10 mouse cellular contexts compared by ENCODE assay signal in genomic region chr3:3388056-3388770, GRCm38 (mm10).
A peak's percentile ranks its signal among the peaks of the same experiment; 100 is the strongest.
DNase-seq lines count a peak whose midpoint lies in the region; ATAC-seq and TF ChIP-seq lines count a peak whose summit lies in the region.
"Had no signal": no experiment of that assay in that cellular context is flagged by ENCODE, and none has a peak within 500 bp of the region (broad histone marks: within the 10 kb centered on the region; RNA-seq: fewer than 3 reads in every experiment).

No protein-coding gene starts in this region.

- intact Hi-C loops in heart, postnatal 14 days (cut with DNase I) = no loop called here

- no peaks in the 10 kb centered on the region for H3K9me3 ChIP-seq in embryonic facial prominence, embryonic 10.5 days
- H3K9me3 ChIP-seq in hindbrain, embryonic 15.5 days = no peaks in the 10 kb centered on the region
- no peaks in the 10 kb centered on the region for H3K9me3 ChIP-seq in neural tube, embryonic 11.5 days (ENCODE audit: control insufficient read depth, low read length)

- ATAC-seq in hindbrain, embryonic 15.5 days (ENCODE audit: low FRiP score, low read depth) = peak; percentile 84
- peak; percentile 79 for ATAC-seq in neural tube, embryonic 11.5 days (ENCODE audit: insufficient read depth, low FRiP score, low TSS enrichment)
- ATAC-seq: liver, postnatal 0 days had no signal

- no peak overlapping the region for H3K4me3 ChIP-seq in kidney, adult 2 months (ENCODE audit: insufficient read depth, low read depth, low read length)
- no peak overlapping the region for H3K4me3 ChIP-seq in embryonic facial prominence, embryonic 10.5 days
- H3K4me3 ChIP-seq in hindbrain, embryonic 15.5 days = no peak overlapping the region
- H3K4me3 ChIP-seq in neural tube, embryonic 11.5 days (ENCODE audit: low read depth, low read length) = no peak overlapping the region

- no peak overlapping the region for H3K9ac ChIP-seq in hindbrain, embryonic 15.5 days
- no peak overlapping the region for H3K9ac ChIP-seq in neural tube, embryonic 11.5 days (ENCODE audit: low read length)
- H3K9ac ChIP-seq: liver, postnatal 0 days had no signal

- H3K36me3 ChIP-seq in kidney, adult 2 months (ENCODE audit: control insufficient read depth, insufficient read depth, low read length) = no peaks in the 10 kb centered on the region
- H3K36me3 ChIP-seq in embryonic facial prominence, embryonic 10.5 days (replicated peaks) = no peaks in the 10 kb centered on the region
- H3K36me3 ChIP-seq in hindbrain, embryonic 15.5 days = no peaks in the 10 kb centered on the region
- no peaks in the 10 kb centered on the region for H3K36me3 ChIP-seq in neural tube, embryonic 11.5 days (ENCODE audit: control insufficient read depth, insufficient read depth, low read length)

- TF ChIP-seq POLR2A in kidney, adult 2 months (IDR thresholded peaks at IDR 0.05; ENCODE audit: low read depth, low read length) = no peak

- H3K27me3 ChIP-seq in kidney, adult 2 months (replicated peaks; ENCODE audit: control insufficient read depth, insufficient read depth, low read length) = no peaks in the 10 kb centered on the region
- no peaks in the 10 kb centered on the region for H3K27me3 ChIP-seq in embryonic facial prominence, embryonic 10.5 days (replicated peaks; ENCODE audit: low read depth, poor library complexity, severe bottlenecking)
- H3K27me3 ChIP-seq in hindbrain, embryonic 15.5 days = no peaks in the 10 kb centered on the region
- H3K27me3 ChIP-seq in neural tube, embryonic 11.5 days (ENCODE audit: control insufficient read depth, insufficient read depth, low read length) = no peaks in the 10 kb centered on the region

- no peak overlapping the region for H3K4me2 ChIP-seq in hindbrain, embryonic 15.5 days
- H3K4me2 ChIP-seq in neural tube, embryonic 11.5 days (ENCODE audit: low read depth) = no peak overlapping the region

- no peaks in the 10 kb centered on the region for H3K4me1 ChIP-seq in kidney, adult 2 months (ENCODE audit: control insufficient read depth, insufficient read depth, low read length)
- H3K4me1 ChIP-seq in embryonic facial prominence, embryonic 10.5 days = no peaks in the 10 kb centered on the region
- no peaks in the 10 kb centered on the region for H3K4me1 ChIP-seq in hindbrain, embryonic 15.5 days (replicated peaks)
- H3K4me1 ChIP-seq in neural tube, embryonic 11.5 days (ENCODE audit: control insufficient read depth, insufficient read depth, low read length) = no peaks in the 10 kb centered on the region

- TF ChIP-seq CTCF in kidney, adult 2 months (conservative IDR thresholded peaks at IDR 0.05; ENCODE audit: insufficient read depth, insufficient read length, low read depth, low read length) = no peak

- H3K27ac ChIP-seq in kidney, adult 2 months (ENCODE audit: insufficient read depth, low read depth, low read length) = no peak overlapping the region
- no peak overlapping the region for H3K27ac ChIP-seq in embryonic facial prominence, embryonic 10.5 days (replicated peaks)
- H3K27ac ChIP-seq in hindbrain, embryonic 15.5 days (replicated peaks) = no peak overlapping the region
- H3K27ac ChIP-seq in neural tube, embryonic 11.5 days (ENCODE audit: low read depth, low read length) = no peak overlapping the region

- 47% methylated on average over 3 of the region's 3 CpGs for WGBS in kidney, adult 2 months
- 29% methylated on average over 3 of the region's 3 CpGs for WGBS in embryonic facial prominence, embryonic 10.5 days
- WGBS in hindbrain, embryonic 15.5 days = 20% methylated on average over 3 of the region's 3 CpGs
- 39% methylated on average over 3 of the region's 3 CpGs for WGBS in neural tube, embryonic 11.5 days

- DNase-seq in kidney, adult 2 months = peak; percentile 7
- DNase-seq in kidney, adult 18-20 months = no peak
- DNase-seq in embryonic facial prominence, embryonic 10.5 days (ENCODE audit: low spot score) = peak; percentile 34
- DNase-seq in neural tube, embryonic 11.5 days (ENCODE audit: low spot score) = peak; percentile 30
- no peak for DNase-seq in urinary bladder, postnatal 14 days (ENCODE audit: low spot score)
- DNase-seq in heart, postnatal 14 days = no peak
- DNase-seq in frontal cortex, adult 2 months (ENCODE audit: extremely low spot score in 1 of 2, low spot score in 1 of 2) = no peak
- DNase-seq: adrenal gland, postnatal 10 days; liver, postnatal 0 days had no signal

Comparison
In these comparisons a context has a peak if more than half of its experiments do, and no peak if none do; other contexts are left out.
1. DNase-seq: peak in kidney, adult 2 months (single experiment), embryonic facial prominence, embryonic 10.5 days (single experiment) and neural tube, embryonic 11.5 days (single experiment); none in kidney, adult 18-20 months (single experiment), urinary bladder, postnatal 14 days (single experiment), heart, postnatal 14 days (0 of 2) and frontal cortex, adult 2 months (0 of 2).